Mouse (Mus musculus): ENCODE measurements around the gene 1110051M20Rik. TPM values are rescaled to one million over a fixed set of nuclear protein-coding genes. Genes with fewer than 3 reads are reported as not detected.
"Not testable (repeated sequence)": the region's sequence is repeated elsewhere in the genome, so short reads cannot be mapped to it uniquely, and the experiment has no call there.

The 1110051M20Rik gene
- total RNA-seq, 1 experiment from 2014 or later: 12.7 TPM

GRCm38 (mm10) chr2:91256256-91257125, 188.0 kb downstream of the 1110051M20Rik start:
- ATAC-seq (replicated peaks; ENCODE audit: insufficient number of reproducible peaks, low FRiP score, low TSS enrichment, poor library complexity, severe bottlenecking): no peak

DNA sequence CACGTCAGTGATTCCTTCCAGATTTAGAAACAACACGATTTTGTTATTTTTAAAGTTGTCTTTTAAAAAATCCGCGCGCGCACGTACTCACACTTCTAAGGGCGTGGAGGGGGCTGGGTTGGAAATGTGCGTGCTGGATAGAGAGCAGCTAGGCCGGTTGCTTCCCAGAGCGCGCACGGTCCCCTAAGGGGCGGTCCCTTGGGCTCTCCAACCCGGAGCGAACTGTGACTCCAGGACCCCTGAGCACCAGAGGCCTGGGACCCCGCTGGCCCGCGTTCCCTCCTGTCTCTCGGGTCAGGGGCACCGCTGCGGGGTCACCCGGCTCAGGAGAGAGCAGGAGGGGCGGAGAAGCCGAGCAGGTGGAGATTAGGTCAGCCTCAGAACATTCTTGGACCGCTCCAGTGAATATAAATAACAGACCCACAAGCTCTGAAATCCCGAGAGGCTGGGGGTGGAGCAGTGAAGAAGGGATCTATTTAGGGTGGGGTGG, 188.8 kb downstream of the 1110051M20Rik start, which contains the start of gene Pacsin3:
Gene Pacsin3 (plus strand): TSS at position 294 of the 490 bp plus-strand sequence.
- no peak for ATAC-seq (replicated peaks; ENCODE audit: insufficient number of reproducible peaks, low FRiP score, low TSS enrichment, poor library complexity, severe bottlenecking)

DNA sequence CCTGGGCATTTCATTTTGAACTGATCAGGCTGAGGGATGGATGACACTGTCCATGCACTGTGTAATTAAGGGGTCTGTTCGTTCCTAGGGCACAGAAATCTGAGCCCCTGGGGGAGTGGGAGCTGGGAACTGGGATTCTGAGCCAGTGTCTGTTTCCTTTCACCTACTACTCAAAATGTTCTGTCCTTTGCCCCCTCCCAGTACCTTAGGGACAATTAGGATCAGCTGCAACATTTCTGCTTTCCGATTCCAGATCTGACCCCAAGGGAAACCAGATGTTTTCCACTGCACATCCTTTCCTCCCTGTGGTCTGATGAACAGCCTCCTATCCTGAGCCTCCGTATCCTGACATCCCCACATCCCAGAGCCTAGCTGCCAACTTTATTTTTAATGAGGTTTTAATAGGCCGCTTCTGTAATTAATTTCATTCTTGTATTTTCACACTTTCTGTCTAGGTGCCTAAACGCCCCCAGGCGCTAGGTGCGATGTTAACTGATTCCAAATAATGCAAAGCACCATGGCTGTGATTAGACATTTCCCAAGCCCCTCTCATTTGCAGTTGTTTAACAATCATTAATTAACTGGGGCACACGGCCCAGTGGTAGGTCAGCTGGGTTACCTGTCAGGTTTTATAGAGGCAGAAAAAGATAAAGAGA, 189.7 kb downstream of the 1110051M20Rik start:
- no peak for ATAC-seq (replicated peaks; ENCODE audit: insufficient number of reproducible peaks, low FRiP score, low TSS enrichment, poor library complexity, severe bottlenecking)

- no peak for ATAC-seq (replicated peaks; ENCODE audit: insufficient number of reproducible peaks, low FRiP score, low TSS enrichment, poor library complexity, severe bottlenecking)
Measured at GRCm38 (mm10) chr2:91252512-91252911, 192.0 kb downstream of the 1110051M20Rik start.

DNA sequence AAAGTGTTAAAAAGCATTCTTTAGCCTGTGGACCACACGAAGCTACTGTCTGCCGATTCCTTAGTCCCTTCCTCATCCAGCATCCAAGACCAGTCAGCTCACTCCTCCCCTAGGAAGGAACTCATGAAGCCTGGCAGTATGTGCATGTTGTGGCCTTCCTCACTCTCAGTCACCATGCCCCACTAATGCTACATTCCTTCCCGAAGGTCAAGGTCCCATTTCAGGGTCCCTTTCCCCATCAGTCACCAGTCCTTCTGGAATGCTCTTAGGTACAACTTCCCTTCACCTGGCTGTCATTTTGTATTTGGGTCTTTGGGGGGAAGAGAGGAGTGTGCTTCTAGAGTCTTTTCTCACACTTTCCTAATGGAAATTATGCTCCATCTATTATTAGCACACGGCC, 192.5 kb downstream of the 1110051M20Rik start:
- no peak for ATAC-seq (replicated peaks; ENCODE audit: insufficient number of reproducible peaks, low FRiP score, low TSS enrichment, poor library complexity, severe bottlenecking)

GRCm38 (mm10) chr2:91248366-91248765, 196.1 kb downstream of the 1110051M20Rik start:
- ATAC-seq (replicated peaks; ENCODE audit: insufficient number of reproducible peaks, low FRiP score, low TSS enrichment, poor library complexity, severe bottlenecking): no peak

- no peak for ATAC-seq (replicated peaks; ENCODE audit: insufficient number of reproducible peaks, low FRiP score, low TSS enrichment, poor library complexity, severe bottlenecking)
Measured at GRCm38 (mm10) chr2:91244557-91245228, 199.8 kb downstream of the 1110051M20Rik start.

DNA sequence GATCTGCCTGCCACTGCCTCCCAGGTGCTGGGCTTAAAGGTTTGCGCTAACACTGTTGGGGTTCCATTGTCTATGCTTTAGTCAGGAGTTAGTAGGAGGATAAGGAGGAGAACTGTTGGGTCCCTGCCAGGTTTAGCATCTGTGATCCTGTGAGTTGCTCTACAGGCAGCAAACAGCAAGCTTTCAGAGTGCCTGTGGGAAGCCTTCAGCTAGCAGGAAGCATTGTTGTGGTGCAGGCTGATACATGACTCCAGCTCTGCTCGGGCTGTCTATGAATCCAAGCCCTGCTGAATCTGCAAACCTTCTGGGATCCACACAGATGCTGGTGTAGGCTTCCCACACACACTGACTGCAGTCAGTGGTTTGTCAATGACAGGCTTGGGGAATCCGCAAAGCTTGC, 201.1 kb downstream of the 1110051M20Rik start:
- no peak for ATAC-seq (replicated peaks; ENCODE audit: insufficient number of reproducible peaks, low FRiP score, low TSS enrichment, poor library complexity, severe bottlenecking)

- ATAC-seq (replicated peaks; ENCODE audit: insufficient number of reproducible peaks, low FRiP score, low TSS enrichment, poor library complexity, severe bottlenecking): no peak
Measured at GRCm38 (mm10) chr2:91242547-91242946, 202.0 kb downstream of the 1110051M20Rik start.

DNA sequence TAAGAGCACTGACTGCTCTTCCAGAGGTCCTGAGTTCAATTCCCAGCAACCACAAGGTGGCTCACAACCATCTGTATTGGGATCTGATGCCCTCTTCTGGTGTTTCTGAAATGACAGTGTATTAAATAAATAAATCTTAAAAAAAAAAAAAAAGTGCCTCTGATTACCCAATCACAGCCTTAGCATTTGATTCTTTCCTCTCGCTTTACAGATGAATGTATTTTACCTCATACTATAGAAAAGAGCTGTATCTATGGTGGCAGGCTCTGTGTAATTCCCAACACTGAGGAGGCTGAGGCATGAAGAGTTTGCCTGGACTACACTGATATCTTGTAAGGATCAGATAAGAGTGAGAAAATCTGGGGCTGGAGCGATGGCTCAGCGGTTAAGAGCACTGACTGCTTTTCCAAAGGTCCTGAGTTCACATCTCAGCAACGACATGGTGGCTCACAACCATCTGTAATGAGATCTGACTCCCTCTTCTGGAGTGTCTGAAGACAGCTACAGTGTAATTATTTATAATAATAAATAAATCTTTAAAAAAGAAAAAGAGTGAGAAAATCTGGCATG, 206.9 kb downstream of the 1110051M20Rik start:
- ATAC-seq (replicated peaks; ENCODE audit: insufficient number of reproducible peaks, low FRiP score, low TSS enrichment, poor library complexity, severe bottlenecking): not testable (repeated sequence)

- peak; percentile 98 for ATAC-seq (replicated peaks; ENCODE audit: insufficient number of reproducible peaks, low FRiP score, low TSS enrichment, poor library complexity, severe bottlenecking)
Measured at GRCm38 (mm10) chr2:91236601-91237510, 207.6 kb downstream of the 1110051M20Rik start, which contains the start of gene Ddb2. Gene Ddb2 (minus strand): TSS chr2:91236982.

DNA sequence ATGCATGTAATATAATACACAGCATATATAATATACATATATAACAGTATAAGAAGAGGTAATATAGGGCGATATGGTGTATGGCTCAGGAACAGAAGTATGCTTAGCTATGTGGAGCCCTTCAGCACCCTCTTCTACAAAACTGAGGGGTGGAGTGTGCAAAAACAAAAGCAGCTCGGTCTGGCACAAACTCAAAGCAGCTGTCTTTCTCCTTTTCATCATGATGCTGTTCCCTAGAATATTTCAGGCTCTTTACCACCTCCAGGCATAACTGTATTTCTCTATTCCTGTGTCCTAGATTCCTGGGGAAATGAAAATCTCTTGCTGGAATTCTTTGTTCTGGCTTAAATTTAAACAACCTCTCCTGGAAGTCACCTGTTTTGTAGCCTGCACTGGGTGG, 214.8 kb downstream of the 1110051M20Rik start:
- ATAC-seq (replicated peaks; ENCODE audit: insufficient number of reproducible peaks, low FRiP score, low TSS enrichment, poor library complexity, severe bottlenecking): no peak

Other genes starting within 250 kb of the 1110051M20Rik start
- gene Nr1h3, start 241.9 kb downstream of the 1110051M20Rik start, total RNA-seq (2017): 6.7 to 13.1 TPM (median 9.3 TPM) in 3 replicates
- 16.0 to 20.6 TPM (median 17.2 TPM) in 3 replicates for gene Acp2, start 241.8 kb downstream of the 1110051M20Rik start, total RNA-seq (2017)
- 8.5 to 15.4 TPM (median 8.8 TPM) in 3 replicates for gene Ddb2, start 207.7 kb downstream of the 1110051M20Rik start, total RNA-seq (2017)
- gene Pacsin3, start 188.8 kb downstream of the 1110051M20Rik start, total RNA-seq (2017): 0.53 TPM in 1 of 3 replicates, not detected in the others
- gene Arfgap2, start 179.7 kb downstream of the 1110051M20Rik start, total RNA-seq (2017): 34.0 to 45.8 TPM (median 35.3 TPM) in 3 replicates
- 1.4 to 2.5 TPM (median 1.6 TPM) in 3 replicates for gene Lrp4, start 12.8 kb upstream of the 1110051M20Rik start, total RNA-seq (2017)
- gene Ckap5, start 82.1 kb upstream of the 1110051M20Rik start, total RNA-seq (2017): 35.8 to 49.7 TPM (median 41.9 TPM) in 3 replicates
- 0.29 TPM in 1 of 3 replicates, not detected in the others for gene F2, start 191.7 kb upstream of the 1110051M20Rik start, total RNA-seq (2017)
- 14.1 to 20.3 TPM (median 17.1 TPM) in 3 replicates for gene Zfp408, start 205.1 kb upstream of the 1110051M20Rik start, total RNA-seq (2017)
- gene Arhgap1, start 205.2 kb upstream of the 1110051M20Rik start, total RNA-seq (2017): 45.7 to 97.1 TPM (median 89.8 TPM) in 3 replicates

Measured in monocyte, adult 5-6 weeks (primary cell).